In the genomic region with DNA sequence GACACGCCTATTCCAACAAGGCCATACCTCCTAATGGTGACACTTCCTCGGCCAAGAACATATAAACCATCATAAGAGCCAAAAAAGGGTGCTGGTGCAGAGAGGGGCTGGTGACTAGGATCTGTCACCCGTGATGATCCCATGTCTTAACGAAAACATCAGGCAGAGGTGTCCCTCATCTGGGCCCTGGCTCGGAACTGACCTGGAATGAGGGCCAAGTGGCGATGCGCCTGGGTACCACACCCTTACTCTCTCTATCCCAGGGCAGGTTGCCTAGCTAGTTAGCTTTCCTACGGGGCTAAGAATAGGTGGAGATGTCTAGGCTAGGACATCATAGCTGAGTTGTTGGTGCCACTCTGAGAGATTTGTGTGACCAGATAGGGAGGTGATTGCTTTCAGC, we compare ENCODE assay signal across 20 mouse cellular contexts. TPM values are rescaled to one million over a fixed set of nuclear protein-coding genes. Genes with fewer than 3 reads are reported as not detected.
DNase-seq lines count a peak whose midpoint lies in the region; ATAC-seq lines count a peak whose summit lies in the region.
"Had no signal": no experiment of that assay in that cellular context is flagged by ENCODE, and none has a peak within 500 bp of the region (broad histone marks: within the 10 kb centered on the region; RNA-seq: fewer than 3 reads in every experiment).

No protein-coding gene starts in this region.

- no peaks in the 10 kb centered on the region for H3K9me3 ChIP-seq in forebrain, embryonic 11.5 days (ENCODE audit: control insufficient read depth, low read length)
- no peaks in the 10 kb centered on the region for H3K9me3 ChIP-seq in forebrain, embryonic 16.5 days (ENCODE audit: control insufficient read depth, low read length)

- no peak overlapping the region for H3K27ac ChIP-seq in forebrain, embryonic 11.5 days (ENCODE audit: low read depth, low read length)
- H3K27ac ChIP-seq in forebrain, embryonic 16.5 days (ENCODE audit: low read length) = no peak overlapping the region

- no peak overlapping the region for H3K9ac ChIP-seq in forebrain, embryonic 11.5 days (ENCODE audit: low read length)
- no peak overlapping the region for H3K9ac ChIP-seq in forebrain, embryonic 16.5 days (replicated peaks; ENCODE audit: low read depth, low read length)

- peak; percentile 43 for DNase-seq in forebrain, embryonic 11.5 days (ENCODE audit: low spot score)
- DNase-seq in heart, adult 11 months = peak; percentile 91
- no peak for DNase-seq in heart, adult 9 months (ENCODE audit: low spot score in 2 of 2)
- DNase-seq: adrenal gland, adult 2 months; adrenal gland, adult 8-10 months; adrenal gland, postnatal 10 days; adrenal gland, postnatal 14 days; adrenal gland, postnatal 25 days; adrenal gland, postnatal 36 days; B cell, adult 2 months; cerebellum, adult 11 months; cerebellum, adult 11-12 months; cerebellum, adult 18-20 months had no signal

- H3K4me1 ChIP-seq in forebrain, embryonic 11.5 days (replicated peaks; ENCODE audit: control insufficient read depth, insufficient read depth, low read length) = peaks cover 7% of the 10 kb centered on the region
- H3K4me1 ChIP-seq in forebrain, embryonic 16.5 days (replicated peaks; ENCODE audit: control insufficient read depth, insufficient read depth, low read length) = peaks cover 10% of the 10 kb centered on the region

- 86% methylated on average over 8 of the region's 8 CpGs for WGBS in forebrain, embryonic 11.5 days
- WGBS in forebrain, embryonic 16.5 days = 86% methylated on average over 8 of the region's 8 CpGs

- H3K4me2 ChIP-seq in forebrain, embryonic 11.5 days (ENCODE audit: low read depth, low read length, severe bottlenecking) = no peak overlapping the region
- no peak overlapping the region for H3K4me2 ChIP-seq in forebrain, embryonic 16.5 days (ENCODE audit: low read length)

- H3K27me3 ChIP-seq in forebrain, embryonic 11.5 days (ENCODE audit: control insufficient read depth, insufficient read depth, low read length) = peaks cover 31% of the 10 kb centered on the region
- peaks cover 38% of the 10 kb centered on the region for H3K27me3 ChIP-seq in forebrain, embryonic 16.5 days (replicated peaks; ENCODE audit: control insufficient read depth, insufficient read depth, low read length)

- ATAC-seq in forebrain, embryonic 11.5 days (replicated peaks; ENCODE audit: low FRiP score) = no peak
- ATAC-seq in forebrain, embryonic 16.5 days = no peak
- ATAC-seq: activated CD4-positive, CD25-positive, alpha-beta regulatory T cell, adult 4 months; CD4-positive, CD25-positive, alpha-beta regulatory T cell, adult 4 months; Patski had no signal

- H3K4me3 ChIP-seq in forebrain, embryonic 11.5 days (ENCODE audit: low read depth, low read length) = no peak overlapping the region
- no peak overlapping the region for H3K4me3 ChIP-seq in forebrain, embryonic 16.5 days (replicated peaks; ENCODE audit: low read length)

- H3K36me3 ChIP-seq in forebrain, embryonic 11.5 days (ENCODE audit: control insufficient read depth, insufficient read depth, low read length) = no peaks in the 10 kb centered on the region
- H3K36me3 ChIP-seq in forebrain, embryonic 16.5 days (ENCODE audit: control insufficient read depth, insufficient read depth) = no peaks in the 10 kb centered on the region
- H3K36me3 ChIP-seq: G1E had no signal

RNA-seq across cellular contexts. Expression of gene Gcgr, which starts 3.6 kb away (rescaled TPM):
- 0.35 TPM in 1 of 2 replicates, not detected in the other for polyA plus RNA-seq in forebrain, embryonic 11.5 days (2014; fragmentation: Nextera tagmentation; extraction: Ambion mirVana)
- 0.43 TPM in 1 of 2 replicates, not detected in the other for polyA plus RNA-seq in forebrain, embryonic 16.5 days (2015; fragmentation: Nextera tagmentation; extraction: Ambion mirVana)
- polyA plus RNA-seq: activated CD4-positive, CD25-positive, alpha-beta regulatory T cell, adult 4 months; C2C12; CD4-positive, CD25-positive, alpha-beta regulatory T cell, adult 4 months; G1E; Patski had no signal

RNA-seq across cellular contexts. Expression of gene Mcrip1, which starts 15.4 kb away (rescaled TPM):
- polyA plus RNA-seq in forebrain, embryonic 11.5 days (2014; fragmentation: Nextera tagmentation; extraction: Ambion mirVana) = 213 and 247 TPM in 2 replicates
- 222 and 241 TPM in 2 replicates for polyA plus RNA-seq in forebrain, embryonic 16.5 days (2015; fragmentation: Nextera tagmentation; extraction: Ambion mirVana)

RNA-seq across cellular contexts. Expression of gene Ppp1r27, which starts 16.8 kb away (rescaled TPM):
- not detected in 2 replicates for polyA plus RNA-seq in forebrain, embryonic 11.5 days (2014; fragmentation: Nextera tagmentation; extraction: Ambion mirVana)
- not detected in 2 replicates for polyA plus RNA-seq in forebrain, embryonic 16.5 days (2015; fragmentation: Nextera tagmentation; extraction: Ambion mirVana)
- polyA plus RNA-seq: activated CD4-positive, CD25-positive, alpha-beta regulatory T cell, adult 4 months; brain, embryonic 14.5 days; CD4-positive, CD25-positive, alpha-beta regulatory T cell, adult 4 months; G1E; Patski had no signal

RNA-seq across cellular contexts. Expression of gene P4hb, which starts 39.0 kb away (rescaled TPM):
- polyA plus RNA-seq in forebrain, embryonic 11.5 days (2014; fragmentation: Nextera tagmentation; extraction: Ambion mirVana) = 439 and 476 TPM in 2 replicates
- polyA plus RNA-seq in forebrain, embryonic 16.5 days (2015; fragmentation: Nextera tagmentation; extraction: Ambion mirVana) = 238 and 265 TPM in 2 replicates

RNA-seq across cellular contexts. Expression of gene Slc25a10, which starts 42.5 kb away (rescaled TPM):
- polyA plus RNA-seq in forebrain, embryonic 11.5 days (2014; fragmentation: Nextera tagmentation; extraction: Ambion mirVana) = 50.9 and 57.5 TPM in 2 replicates
- polyA plus RNA-seq in forebrain, embryonic 16.5 days (2015; fragmentation: Nextera tagmentation; extraction: Ambion mirVana) = 26.5 and 29.5 TPM in 2 replicates

Comparison
In these comparisons a context has a peak if more than half of its experiments do, and no peak if none do; other contexts are left out.
1. DNase-seq: peak in forebrain, embryonic 11.5 days (single experiment) and heart, adult 11 months (single experiment); none in heart, adult 9 months (0 of 2).